Mouse (Mus musculus) MEL (cell line): ENCODE measurements around the gene Ric8b. TPM values are rescaled to one million over a fixed set of nuclear protein-coding genes. Genes with fewer than 3 reads are reported as not detected.

Experiments used
- DNase-seq: peaks from one replicate; pipeline ENCODE4 v3.0.0; 2011; ENCODE audit warnings: low read depth, low spot score
- H3K27ac ChIP-seq: 2 replicates; pipeline ENCODE4 v1.5.1; 2012; ENCODE audit warnings: low read depth, mild to moderate bottlenecking, control low read depth, low read length, moderate library complexity; ENCODE audit not compliant: control insufficient read depth
- H3K27me3 ChIP-seq, 2 experiments: fragments of 150-350 bp in 1 of 2; sonication (generic) in 1 of 2; 2 replicates each; pipeline ENCODE4 v1.6.1; 2012; ENCODE audit warnings: low read length in 2 of 2, mild to moderate bottlenecking in 2 of 2, improper control_type of control experiment in 1 of 2, moderate library complexity in 1 of 2; ENCODE audit not compliant: insufficient read depth in 2 of 2, control insufficient read depth in 1 of 2
- H3K36me3 ChIP-seq, 2 experiments: 2 replicates each; pipeline ENCODE4 v1.6.1; 2012 to 2014; ENCODE audit warnings: low read length in 2 of 2, improper control_type of control experiment in 1 of 2, inconsistent platforms in 1 of 2, mild to moderate bottlenecking in 1 of 2; ENCODE audit not compliant: insufficient read depth in 2 of 2, control insufficient read depth in 1 of 2
- H3K4me1 ChIP-seq, 2 experiments: fragments of 150-350 bp in 1 of 2; sonication (generic) in 1 of 2; 2 replicates each; pipeline ENCODE4 v1.6.1; 2012; ENCODE audit warnings: low read length in 2 of 2, improper control_type of control experiment in 1 of 2, mild to moderate bottlenecking in 1 of 2; ENCODE audit not compliant: insufficient read depth in 2 of 2, control insufficient read depth in 1 of 2
- H3K4me3 ChIP-seq, 2 experiments: fragments of 150-350 bp in 1 of 2; sonication (generic) in 1 of 2; 2 replicates each; pipeline ENCODE4 v1.5.1; 2012; ENCODE audit warnings: low read depth in 2 of 2, low read length in 2 of 2, mild to moderate bottlenecking in 2 of 2, moderate library complexity in 2 of 2, control low read depth in 1 of 2, improper control_type of control experiment in 1 of 2; ENCODE audit not compliant: control insufficient read depth in 1 of 2, insufficient read depth in 1 of 2
- H3K79me2 ChIP-seq: 2 replicates; pipeline ENCODE4 v1.6.1; 2012; ENCODE audit warnings: mild to moderate bottlenecking, low read length, moderate library complexity; ENCODE audit not compliant: control insufficient read depth, poor library complexity, insufficient read depth
- H3K9ac ChIP-seq: 2 replicates; pipeline ENCODE4 v1.6.1; 2012; ENCODE audit warnings: low read depth, mild to moderate bottlenecking, control low read depth, low read length, moderate library complexity; ENCODE audit not compliant: control insufficient read depth, poor library complexity, severe bottlenecking
- H3K9me3 ChIP-seq: fragments of 150-350 bp; sonication (generic); replicated peaks from 2 replicates; pipeline ENCODE4 v1.6.1; 2012; ENCODE audit warnings: mild to moderate bottlenecking, low read length, improper control_type of control experiment, moderate library complexity; ENCODE audit not compliant: insufficient read depth
- BHLHE40 ChIP-seq: IDR thresholded peaks from 2 replicates; pipeline ENCODE4 v1.6.1; 2012; ENCODE audit warnings: low read depth, mild to moderate bottlenecking, inconsistent platforms, low read length, improper control_type of control experiment, borderline replicate concordance
- CHD1 ChIP-seq: IDR thresholded peaks from 2 replicates; pipeline ENCODE4 v1.6.1; 2012; ENCODE audit warnings: low read depth, mild to moderate bottlenecking, inconsistent platforms, low read length, improper control_type of control experiment
- JUND ChIP-seq: IDR thresholded peaks from 2 replicates; pipeline ENCODE4 v1.6.1; 2011; ENCODE audit warnings: low read depth, mild to moderate bottlenecking, improper control_type of control experiment, low read length
- MYB ChIP-seq: IDR thresholded peaks from 2 replicates; pipeline ENCODE4 v1.6.1; 2011; ENCODE audit warnings: mild to moderate bottlenecking, low read depth, low read length, improper control_type of control experiment
- MYC ChIP-seq: IDR thresholded peaks from 2 replicates; pipeline ENCODE4 v1.6.1; 2011; ENCODE audit warnings: low read depth, mild to moderate bottlenecking, low read length, improper control_type of control experiment, moderate library complexity
- NELFE ChIP-seq: IDR thresholded peaks from 2 replicates; pipeline ENCODE4 v1.6.1; 2011; ENCODE audit warnings: low read depth, low read length, improper control_type of control experiment
- NRF1 ChIP-seq: IDR thresholded peaks from 2 replicates; pipeline ENCODE4 v1.6.1; 2014; ENCODE audit warnings: low read depth, mild to moderate bottlenecking, inconsistent platforms, low read length, improper control_type of control experiment, moderate library complexity; ENCODE audit not compliant: poor library complexity, insufficient read depth, severe bottlenecking
- POLR2A ChIP-seq, 2 experiments: IDR thresholded peaks; 2 replicates each; pipeline ENCODE4 v1.6.1; 2011 to 2012; ENCODE audit warnings: low read length in 2 of 2, mild to moderate bottlenecking in 2 of 2, control low read depth in 1 of 2, improper control_type of control experiment in 1 of 2, low read depth in 1 of 2, moderate library complexity in 1 of 2; ENCODE audit not compliant: control insufficient read depth in 1 of 2, insufficient read depth in 1 of 2, poor library complexity in 1 of 2
- POLR2AphosphoS2 ChIP-seq: IDR thresholded peaks from 2 replicates; pipeline ENCODE4 v1.6.1; 2011; ENCODE audit warnings: low read length, improper control_type of control experiment
- POLR2AphosphoS5 ChIP-seq: IDR thresholded peaks from 2 replicates; pipeline ENCODE4 v1.6.1; 2012; ENCODE audit warnings: low read depth, borderline replicate concordance, mild to moderate bottlenecking, inconsistent platforms, low read length, moderate library complexity, mixed read lengths
- RAD21 ChIP-seq: IDR thresholded peaks from 2 replicates; pipeline ENCODE4 v1.6.1; 2011; ENCODE audit warnings: mild to moderate bottlenecking, low read depth, low read length, improper control_type of control experiment
- SMC3 ChIP-seq: IDR thresholded peaks from 2 replicates; pipeline ENCODE4 v1.6.1; 2011; ENCODE audit warnings: low read depth, low read length, improper control_type of control experiment
- TBP ChIP-seq: IDR thresholded peaks from 2 replicates; pipeline ENCODE4 v1.8.0; 2011; ENCODE audit warnings: low read depth, low read length, improper control_type of control experiment
- TCF12 ChIP-seq: IDR thresholded peaks from 2 replicates; pipeline ENCODE4 v1.6.1; 2014; ENCODE audit warnings: low read depth, mild to moderate bottlenecking, inconsistent platforms, low read length, improper control_type of control experiment, moderate library complexity
- USF1 ChIP-seq: IDR thresholded peaks from 2 replicates; pipeline ENCODE4 v1.6.1; 2014; ENCODE audit warnings: low read depth, mild to moderate bottlenecking, inconsistent platforms, low read length, improper control_type of control experiment, moderate library complexity
- USF2 ChIP-seq, 2 experiments: IDR thresholded peaks; 2 replicates each; pipeline ENCODE4 v1.6.1; 2011 to 2012; ENCODE audit warnings: improper control_type of control experiment in 2 of 2, low read length in 2 of 2, borderline replicate concordance in 1 of 2, inconsistent platforms in 1 of 2, low read depth in 1 of 2, mild to moderate bottlenecking in 1 of 2; ENCODE audit not compliant: insufficient read depth in 1 of 2
- ZC3H11A ChIP-seq: IDR thresholded peaks from 2 replicates; pipeline ENCODE4 v1.6.1; 2012; ENCODE audit warnings: low read depth, mild to moderate bottlenecking, inconsistent platforms, low read length, improper control_type of control experiment
- ZKSCAN1 ChIP-seq: IDR thresholded peaks from 2 replicates; pipeline ENCODE4 v1.6.1; 2012; ENCODE audit warnings: low read depth, mild to moderate bottlenecking, inconsistent platforms, low read length, improper control_type of control experiment, moderate library complexity
- ZNF384 ChIP-seq: IDR thresholded peaks from 2 replicates; pipeline ENCODE4 v1.6.1; 2012; ENCODE audit warnings: low read depth, mild to moderate bottlenecking, inconsistent platforms, low read length, improper control_type of control experiment
- polyA plus RNA-seq, 2 experiments: library from polyadenylated mRNA; stranded (reverse) in 1 of 2; unstranded in 1 of 2; fragments of >175 nt in 1 of 2; fragments of >200 nt in 1 of 2; gene quantifications; 2 replicates each; pipeline versions ENCODE4 v1.2.1 to v1.2.4; 2012; ENCODE audit warnings: low replicate concordance in 2 of 2, low read depth in 1 of 2; ENCODE audit not compliant: insufficient read length in 2 of 2, insufficient read depth in 1 of 2, missing spikeins in 1 of 2
- total RNA-seq: library from RNA; depleted of rRNA; stranded (reverse); fragments of 300-350 nt; gene quantifications from 2 replicates; pipeline ENCODE4 v1.2.3, GENCODE M21; 2012

The Ric8b gene
- total and polyA plus RNA-seq, 3 experiments, result 6.3 to 8.6 TPM; not detected in 1

DNA sequence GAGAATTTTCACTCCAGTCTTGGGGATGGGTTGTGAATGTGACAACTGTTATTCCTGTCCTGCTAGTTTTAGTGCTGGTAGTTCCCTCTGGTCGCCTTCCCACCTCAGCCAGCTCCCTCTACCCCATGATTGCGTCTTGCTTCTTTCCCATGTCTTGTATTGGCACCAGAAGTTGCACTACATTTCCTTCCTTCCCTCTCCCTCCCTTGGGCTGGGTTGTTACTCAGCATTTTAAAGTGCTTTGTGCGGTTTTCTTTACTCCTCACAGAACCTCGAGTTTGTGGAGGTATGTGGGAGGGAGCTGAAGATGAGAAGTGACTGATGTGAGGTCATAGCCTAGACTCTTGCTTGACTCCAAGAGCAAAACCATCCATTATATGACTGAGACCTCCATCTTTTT is 38.8 kb downstream of the Ric8b start:
- Histone ChIP-seq H3K4me3 (no peak overlapping the region), H3K9ac (no peak overlapping the region), H3K27me3 (no peaks in the 10 kb centered on the region), H3K79me2 (no peaks in the 10 kb centered on the region), H3K36me3 (peaks cover 0 to 17% of the 10 kb centered on the region in 2 experiments; a peak in 3 of 4 replicates), H3K9me3 (no peaks in the 10 kb centered on the region), H3K4me1 (peaks cover 2 to 16% of the 10 kb centered on the region in 2 experiments; a peak in 3 of 4 replicates), H3K27ac (no peak overlapping the region)
- TF ChIP-seq MYC (no peak), TBP (no peak), CHD1 (no peak), TCF12 (no peak), JUND (no peak), ZNF384 (no peak), ZKSCAN1 (no peak), RAD21 (no peak), BHLHE40 (no peak), POLR2AphosphoS2 (no peak), SMC3 (no peak), NELFE (no peak), ZC3H11A (no peak), POLR2A (IDR thresholded peaks at IDR 0.05; ENCODE audit: control insufficient read depth in 1 of 2, insufficient read depth in 1 of 2, low read depth in 1 of 2, low read length in 2 of 2, poor library complexity in 1 of 2) (no peak), POLR2AphosphoS5 (no peak), NRF1 (no peak), USF1 (no peak), MYB (no peak)
- peak; percentile 15 for DNase-seq

DNA sequence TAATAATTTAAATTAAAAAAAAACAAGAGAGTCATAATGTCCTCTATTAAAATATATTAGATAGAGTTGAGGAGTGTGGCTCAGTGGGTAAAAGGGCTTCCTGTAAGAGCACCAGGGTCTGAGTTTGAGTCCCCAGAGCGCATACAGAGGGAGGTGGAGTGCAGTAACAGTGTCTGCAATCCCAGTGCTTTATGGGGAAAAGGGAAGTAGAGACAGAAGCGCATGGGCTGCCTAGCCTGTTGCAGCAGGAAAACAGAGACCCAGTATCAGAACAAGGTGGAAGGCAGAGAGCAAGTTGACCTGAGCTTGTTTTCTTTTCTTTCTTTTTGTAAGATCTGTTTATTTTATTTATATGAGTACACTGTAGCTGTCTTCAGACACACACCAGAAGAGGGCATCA is 41.2 kb downstream of the Ric8b start:
- Histone ChIP-seq H3K9me3 (no peaks in the 10 kb centered on the region), H3K36me3 (peaks cover 2 to 24% of the 10 kb centered on the region in 2 experiments; a peak in 3 of 4 replicates), H3K27me3 (no peaks in the 10 kb centered on the region), H3K4me1 (peaks cover 2 to 22% of the 10 kb centered on the region in 2 experiments; a peak in 3 of 4 replicates), H3K4me3 (no peak overlapping the region), H3K27ac (peak overlapping the region; percentile 19; the same call in 1 of the 2 replicates), H3K79me2 (no peaks in the 10 kb centered on the region), H3K9ac (no peak overlapping the region)
- DNase-seq, result peak; percentile 62
- TF ChIP-seq USF1 (no peak), TBP (no peak), RAD21 (no peak), NRF1 (no peak), CHD1 (no peak), TCF12 (no peak), USF2 (IDR thresholded peaks at IDR 0.05; ENCODE audit: borderline replicate concordance in 1 of 2, insufficient read depth in 1 of 2, low read depth in 1 of 2, low read length in 2 of 2) (no peak)
